Mouse (Mus musculus): ENCODE results near the gene Gm6164. TPM values are rescaled to one million over a fixed set of nuclear protein-coding genes. Genes with fewer than 3 reads are reported as not detected.
"Not testable (repeated sequence)": the region's sequence is repeated elsewhere in the genome, so short reads cannot be mapped to it uniquely, and the experiment has no call there.

The Gm6164 gene
- total RNA-seq (2021), result not detected
- long read RNA-seq, experiment 1, result 0 reads
- long read RNA-seq, experiment 2, result 0 reads

DNA sequence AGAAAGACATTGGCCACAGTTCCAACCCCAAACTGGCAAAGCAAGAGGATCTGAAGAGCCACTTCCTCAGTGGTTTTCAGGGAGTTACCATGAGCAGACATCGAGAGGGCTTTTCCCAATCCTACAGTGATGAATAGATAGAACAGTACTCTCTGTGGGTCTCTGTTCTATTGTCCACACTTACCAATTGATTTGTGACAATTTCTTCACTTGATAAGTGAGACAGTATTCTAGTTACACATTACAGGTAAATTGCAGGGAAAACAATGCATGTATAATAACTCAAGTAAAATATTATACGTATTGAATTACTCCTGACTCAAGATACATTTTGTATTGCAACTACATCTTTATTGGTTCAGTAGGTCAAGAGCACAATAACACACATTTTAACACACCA lies at the start of gene Gm6164:
TSS of gene Gm6164 (minus strand) at position 101 of the 400 bp plus-strand sequence.
- intact Hi-C loops (cut with DNase I); DNase-seq (ENCODE audit: extremely low spot score in 1 of 2, low spot score in 2 of 2); H3K4me3 ChIP-seq; H3K27ac ChIP-seq: not testable (repeated sequence)

DNA sequence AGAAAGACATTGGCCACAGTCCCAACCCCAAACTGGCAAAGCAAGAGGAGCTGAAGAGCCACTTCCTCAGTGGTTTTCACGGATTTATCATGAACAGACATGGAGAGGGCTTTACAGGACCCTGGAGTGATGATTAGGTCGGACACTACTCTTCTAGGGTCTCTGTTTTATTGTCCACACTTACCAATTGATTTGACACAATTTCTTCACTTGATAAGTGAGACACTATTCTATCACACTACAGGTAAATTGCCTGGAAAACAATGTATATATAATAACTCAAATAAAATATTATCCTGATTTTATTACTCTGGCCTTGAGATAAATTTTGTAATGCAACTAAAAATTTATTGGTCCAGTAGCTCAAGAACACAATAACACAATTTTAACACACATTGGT lies 28.3 kb upstream of the Gm6164 start, which contains the start of gene Gm4498:
TSS of gene Gm4498 (minus strand) at position 101 of the 400 bp plus-strand sequence.
- H3K27ac ChIP-seq; intact Hi-C loops (cut with DNase I); H3K4me3 ChIP-seq; DNase-seq (ENCODE audit: extremely low spot score in 1 of 2, low spot score in 2 of 2): not testable (repeated sequence)

DNA sequence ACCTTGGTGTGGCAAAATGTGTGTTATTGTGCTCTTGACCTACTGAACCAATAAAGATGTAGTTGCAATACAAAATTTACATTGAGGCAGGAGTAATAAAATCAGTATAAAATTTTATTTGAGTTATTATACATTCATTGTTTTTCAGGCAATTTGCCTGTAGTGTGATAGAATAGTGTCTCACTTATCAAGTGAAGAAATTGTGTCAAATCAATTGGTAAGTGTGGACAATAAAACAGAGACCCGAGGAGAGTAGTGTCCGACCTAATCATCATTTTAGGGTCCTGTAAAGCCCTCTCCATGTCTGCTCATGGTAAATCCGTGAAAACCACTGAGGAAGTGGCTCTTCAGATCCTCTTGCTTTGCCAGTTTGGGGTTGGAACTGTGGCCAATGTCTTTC lies 12.0 kb downstream of the Gm6164 start, which contains the start of gene Vmn1r95:
TSS of gene Vmn1r95 (plus strand) at position 301 of the 400 bp plus-strand sequence.
- intact Hi-C loops (cut with DNase I); H3K27ac ChIP-seq; H3K4me3 ChIP-seq; DNase-seq (ENCODE audit: extremely low spot score in 1 of 2, low spot score in 2 of 2): not testable (repeated sequence)

GRCm38 (mm10) chr7:20168277-20168676 lies 37.1 kb downstream of the Gm6164 start, which contains the start of gene Vmn1r94:
Gene Vmn1r94, minus strand, starts transcription at chr7:20168377.
- DNase-seq (ENCODE audit: extremely low spot score in 1 of 2, low spot score in 2 of 2); H3K4me3 ChIP-seq; intact Hi-C loops (cut with DNase I); H3K27ac ChIP-seq: not testable (repeated sequence)

Other genes starting within 250 kb of the Gm6164 start
- gene Ceacam20, start 240.2 kb downstream of the Gm6164 start, total RNA-seq (2021), result not detected
- not detected for gene Nlrp9b, start 214.1 kb downstream of the Gm6164 start, total RNA-seq (2021)
- gene Vmn1r91, start 105.9 kb downstream of the Gm6164 start, total RNA-seq (2021), result not detected
- not detected for gene Gm16442, start 83.0 kb downstream of the Gm6164 start, total RNA-seq (2021)
- gene Vmn1r93, start 66.5 kb downstream of the Gm6164 start, total RNA-seq (2021), result not detected
- not detected for gene Vmn1r94, start 37.2 kb downstream of the Gm6164 start, total RNA-seq (2021)
- not detected for gene Vmn1r95, start 11.9 kb downstream of the Gm6164 start, total RNA-seq (2021)
- not detected for gene Gm4498, start 28.2 kb upstream of the Gm6164 start, total RNA-seq (2021)
- not detected for gene Gm5890, start 57.2 kb upstream of the Gm6164 start, total RNA-seq (2021)
- gene Gm4133, start 128.5 kb upstream of the Gm6164 start, total RNA-seq (2021), result not detected
- gene Gm5728, start 169.8 kb upstream of the Gm6164 start, total RNA-seq (2021), result not detected
- not detected for gene Vmn1r100, start 212.3 kb upstream of the Gm6164 start, total RNA-seq (2021)
- not detected for gene Vmn1r101, start 237.0 kb upstream of the Gm6164 start, total RNA-seq (2021)